Mouse (Mus musculus) liver, postnatal 0 days (tissue): ENCODE results near the gene Camkmt. TPM values are rescaled to one million over a fixed set of nuclear protein-coding genes. Genes with fewer than 3 reads are reported as not detected.

Source experiments
- ATAC-seq: fragments of 200-750 bp; cut with Nextera tagmentation; 2 replicates; pipeline ENCODE4 v1.8.0; 2017; ENCODE audit warnings: mild to moderate bottlenecking, moderate library complexity
- DNase-seq: peaks from one replicate; pipeline ENCODE4 v3.0.0-alpha.2; 2016
- H3K27ac ChIP-seq: fragments of 300-500 bp; sonication (generic); 2 replicates; pipeline ENCODE4 v1.5.1; 2014; ENCODE audit warnings: antibody characterized with exemption, moderate library complexity, mild to moderate bottlenecking, low read depth
- H3K27me3 ChIP-seq: fragments of 300-500 bp; sonication (generic); 2 replicates; pipeline ENCODE4 v1.6.1; 2014; ENCODE audit warnings: low read length, control low read depth, mixed read lengths; ENCODE audit not compliant: insufficient read depth
- H3K36me3 ChIP-seq: fragments of 300-500 bp; sonication (generic); replicated peaks from 2 replicates; pipeline ENCODE4 v1.6.1; 2014; ENCODE audit warnings: mild to moderate bottlenecking, control low read depth, low read length, moderate library complexity, mixed read lengths; ENCODE audit not compliant: insufficient read depth
- H3K4me1 ChIP-seq: fragments of 300-500 bp; sonication (generic); 2 replicates; pipeline ENCODE4 v1.6.1; 2014; ENCODE audit warnings: antibody characterized with exemption, mild to moderate bottlenecking, control low read depth; ENCODE audit not compliant: insufficient read depth
- H3K4me2 ChIP-seq: fragments of 300-500 bp; sonication (generic); 2 replicates; pipeline ENCODE4 v1.6.1; 2014; ENCODE audit warnings: low read depth, mild to moderate bottlenecking, low read length, moderate library complexity, mixed read lengths
- H3K4me3 ChIP-seq: fragments of 300-500 bp; sonication (generic); 2 replicates; pipeline ENCODE4 v1.5.1; 2014; ENCODE audit warnings: low read depth, low read length
- H3K9ac ChIP-seq: fragments of 300-500 bp; sonication (generic); replicated peaks from 2 replicates; pipeline ENCODE4 v1.6.1; 2014; ENCODE audit warnings: mild to moderate bottlenecking, moderate library complexity
- H3K9me3 ChIP-seq: fragments of 300-500 bp; sonication (generic); 2 replicates; pipeline ENCODE4 v1.6.1; 2016; ENCODE audit warnings: mild to moderate bottlenecking, control low read depth, low read length, mixed read lengths
- CTCF ChIP-seq: sonication (generic); IDR thresholded peaks from 2 replicates; pipeline ENCODE4 v1.5.1; 2016; ENCODE audit warnings: antibody characterized with exemption, low read depth
- EP300 ChIP-seq: IDR thresholded peaks from 2 replicates; pipeline ENCODE4 v1.6.1; 2016; ENCODE audit warnings: antibody characterized with exemption, low read depth, mild to moderate bottlenecking
- WGBS: fragments of 180-500 bp; shearing (Covaris S2); extraction: QIAGEN DNeasy Blood & Tissue Kit; methylation state at CpG from one replicate; pipeline ENCODE4 v1.1.7; 2014; ENCODE audit not compliant: insufficient replicate concordance; 5-methylcytosine and 5-hydroxymethylcytosine counted together
- polyA plus RNA-seq: library from polyadenylated mRNA; unstranded; fragments of >200 nt; fragmentation: Nextera tagmentation; extraction: Ambion mirVana; gene quantifications from 2 replicates; pipeline ENCODE4 v1.2.1, GENCODE M21; 2015

The Camkmt gene
- polyA plus RNA-seq, 1 experiment from 2014 or later = 1.4 TPM

DNA sequence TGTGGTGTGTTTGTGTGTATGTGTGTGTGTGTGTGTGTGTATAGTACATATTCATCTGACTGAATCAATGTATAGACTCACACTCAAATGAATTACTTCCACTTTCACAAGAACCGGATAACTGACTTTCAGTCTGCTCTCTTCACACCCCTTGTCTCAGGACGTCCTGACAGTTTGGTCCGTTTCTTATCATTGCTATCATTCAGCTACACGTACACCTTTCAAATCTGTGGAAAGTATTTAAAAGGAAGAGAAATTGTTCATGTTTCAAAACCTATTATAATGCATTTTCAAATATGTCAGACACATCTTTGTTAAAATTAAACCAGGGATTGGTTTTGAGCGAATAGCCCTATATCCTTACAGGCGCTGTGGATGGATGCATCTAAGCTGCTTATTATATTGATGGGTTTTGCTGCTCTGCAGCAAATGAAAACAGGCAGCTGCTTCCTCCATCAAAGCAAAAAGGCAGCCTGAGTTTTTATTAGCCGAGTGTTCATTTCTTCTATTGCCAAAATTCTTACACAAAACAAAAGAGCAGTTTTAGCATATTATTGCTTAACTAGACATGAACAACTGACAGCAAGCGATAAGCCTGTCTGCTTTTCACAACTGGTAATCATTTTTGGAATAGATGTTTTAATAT lies 291.3 kb downstream of the Camkmt start:
- Histone ChIP-seq H3K36me3 (no peaks in the 10 kb centered on the region), H3K4me1 (no peaks in the 10 kb centered on the region), H3K4me3 (no peak overlapping the region), H3K9me3 (no peaks in the 10 kb centered on the region), H3K27me3 (no peaks in the 10 kb centered on the region), H3K27ac (no peak overlapping the region), H3K9ac (no peak overlapping the region), H3K4me2 (no peak overlapping the region)
- 58% methylated on average over 8 of the region's 8 CpGs for WGBS
- no peak for ATAC-seq
- no peak for DNase-seq
- no peak for TF ChIP-seq CTCF
- TF ChIP-seq EP300 = no peak

DNA sequence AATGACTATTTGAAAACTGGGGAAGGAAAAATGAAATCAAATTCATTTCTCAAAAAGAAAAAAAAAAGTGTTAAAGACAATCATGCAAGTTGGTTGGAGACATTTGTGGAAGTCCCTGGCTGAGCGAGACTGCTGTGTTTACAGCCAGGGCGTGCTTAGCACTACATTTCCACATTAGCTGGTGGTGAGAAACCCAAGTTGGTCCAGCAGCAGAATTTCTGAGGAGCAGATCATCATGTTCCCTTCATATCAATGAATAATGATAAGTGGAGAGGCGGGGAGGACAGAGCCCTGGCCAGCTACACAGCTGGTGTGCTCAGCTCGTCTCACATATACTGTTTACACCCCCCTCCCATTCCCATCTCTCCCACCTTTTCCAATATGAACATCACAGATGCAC lies 292.0 kb downstream of the Camkmt start:
- TF ChIP-seq EP300 = no peak
- no peak for TF ChIP-seq CTCF
- no peak for ATAC-seq

DNA sequence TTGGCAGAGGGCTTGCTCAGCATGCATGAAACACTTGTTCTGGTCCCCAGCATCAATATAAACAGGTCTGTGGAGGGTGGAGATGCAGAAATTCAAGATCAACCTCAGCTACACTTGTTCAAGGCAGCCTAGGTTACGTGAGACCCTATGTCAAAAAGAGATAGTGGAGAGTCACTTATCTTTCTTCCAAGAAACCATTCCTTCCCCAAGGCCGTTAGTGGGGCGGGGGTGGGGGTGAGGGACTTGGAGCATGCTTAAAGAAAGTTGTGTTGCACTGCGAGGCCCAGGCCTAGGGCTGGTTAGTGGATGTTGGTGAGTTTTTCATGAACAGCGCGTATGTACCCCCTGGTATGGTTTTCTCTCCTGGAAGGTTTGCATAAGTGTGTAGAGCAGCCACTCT lies 292.6 kb downstream of the Camkmt start:
- H3K9ac ChIP-seq = no peak overlapping the region
- TF ChIP-seq EP300 (no peak), CTCF (no peak)
- no peak overlapping the region for H3K27ac ChIP-seq
- DNase-seq (no peak), ATAC-seq (no peak)
- no peaks in the 10 kb centered on the region for H3K27me3 ChIP-seq
- H3K4me2 ChIP-seq = no peak overlapping the region
- H3K36me3 ChIP-seq = no peaks in the 10 kb centered on the region
- no peak overlapping the region for H3K4me3 ChIP-seq
- H3K9me3 ChIP-seq = no peaks in the 10 kb centered on the region
- WGBS = 66% methylated on average over 6 of the region's 6 CpGs
- no peaks in the 10 kb centered on the region for H3K4me1 ChIP-seq

More for the DNA sequence above, 292.0 kb downstream of the Camkmt start:
- H3K4me3 ChIP-seq = no peak overlapping the region
- no peaks in the 10 kb centered on the region for H3K9me3 ChIP-seq
- H3K27me3 ChIP-seq = no peaks in the 10 kb centered on the region
- 69% methylated on average over 4 of the region's 4 CpGs for WGBS
- H3K27ac ChIP-seq = no peak overlapping the region
- no peaks in the 10 kb centered on the region for H3K4me1 ChIP-seq
- H3K36me3 ChIP-seq = no peaks in the 10 kb centered on the region
- H3K4me2 ChIP-seq = no peak overlapping the region
- no peak for DNase-seq
- H3K9ac ChIP-seq = no peak overlapping the region

DNA sequence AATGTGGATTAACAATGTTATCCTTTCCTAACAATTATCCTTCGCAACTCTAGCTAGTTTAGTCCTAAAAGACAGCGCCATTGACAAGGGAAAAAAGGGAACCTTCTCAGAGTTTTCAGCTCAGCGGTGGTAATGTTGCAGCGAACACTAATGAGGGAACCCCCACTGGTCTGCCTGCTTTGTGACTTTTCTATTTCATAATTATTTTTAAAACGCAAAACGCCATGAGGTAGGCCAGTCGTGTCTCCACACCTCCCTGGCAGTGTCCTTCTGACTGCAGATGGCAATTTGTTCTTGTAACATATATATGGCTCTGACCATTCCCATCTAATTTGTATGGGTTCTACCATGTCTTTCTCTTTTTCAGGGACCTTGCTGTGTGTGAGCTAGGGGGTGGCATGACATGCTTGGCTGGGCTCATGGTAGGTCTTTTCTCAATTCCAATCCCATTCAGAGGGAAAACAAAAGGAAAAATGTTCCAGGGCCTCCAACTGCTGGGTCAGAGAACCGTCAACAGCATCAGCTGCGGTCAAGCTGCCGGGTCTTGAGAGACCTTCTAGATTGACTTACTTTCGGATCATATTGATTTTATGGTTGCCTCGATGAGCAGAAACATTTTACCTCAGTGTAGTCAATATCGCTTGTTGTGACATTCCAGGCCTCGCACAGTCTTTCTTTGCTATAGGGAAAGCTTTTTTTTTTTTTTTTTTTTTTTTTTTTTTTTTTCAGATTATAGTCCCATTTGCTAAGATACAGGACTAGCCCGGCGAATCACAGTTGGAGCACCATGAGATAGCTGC lies 302.9 kb downstream of the Camkmt start:
- no peak for DNase-seq
- 81% methylated on average over 16 of the region's 16 CpGs for WGBS

DNA sequence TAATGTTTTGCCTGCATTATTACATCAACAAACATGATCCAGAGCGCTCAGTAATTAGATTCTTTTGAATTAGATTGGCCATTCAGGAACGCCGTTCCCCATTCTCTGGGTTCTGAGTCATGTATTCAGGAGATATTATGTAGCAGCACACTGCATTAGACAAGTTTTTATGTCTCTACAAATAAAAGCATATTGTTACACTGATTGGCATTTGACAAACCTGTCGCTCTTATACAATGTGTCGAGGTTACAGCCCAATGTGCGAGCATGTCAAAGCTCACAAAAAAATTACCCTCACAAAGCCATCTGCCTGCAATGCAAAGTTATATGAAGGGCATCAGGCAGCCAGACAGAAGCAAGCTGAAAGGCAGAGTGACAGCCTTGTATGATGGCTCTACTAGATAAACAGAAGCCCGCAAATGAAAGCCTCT lies 303.6 kb downstream of the Camkmt start:
- Histone ChIP-seq H3K4me1 (no peaks in the 10 kb centered on the region), H3K9ac (no peak overlapping the region), H3K4me2 (no peak overlapping the region), H3K27me3 (no peaks in the 10 kb centered on the region), H3K27ac (no peak overlapping the region), H3K36me3 (no peaks in the 10 kb centered on the region), H3K9me3 (no peaks in the 10 kb centered on the region), H3K4me3 (no peak overlapping the region)
- TF ChIP-seq EP300 = no peak
- TF ChIP-seq CTCF = no peak
- WGBS = 79% methylated on average over 7 of the region's 7 CpGs
- DNase-seq (no peak), ATAC-seq (no peak)

More for the DNA sequence above, 302.9 kb downstream of the Camkmt start:
- no peak for TF ChIP-seq CTCF
- no peak for TF ChIP-seq EP300
- no peak overlapping the region for H3K4me2 ChIP-seq
- no peak for ATAC-seq
- H3K27me3 ChIP-seq = no peaks in the 10 kb centered on the region
- no peak overlapping the region for H3K4me3 ChIP-seq
- H3K36me3 ChIP-seq = no peaks in the 10 kb centered on the region
- H3K9me3 ChIP-seq = no peaks in the 10 kb centered on the region
- no peak overlapping the region for H3K27ac ChIP-seq
- no peaks in the 10 kb centered on the region for H3K4me1 ChIP-seq
- no peak overlapping the region for H3K9ac ChIP-seq

DNA sequence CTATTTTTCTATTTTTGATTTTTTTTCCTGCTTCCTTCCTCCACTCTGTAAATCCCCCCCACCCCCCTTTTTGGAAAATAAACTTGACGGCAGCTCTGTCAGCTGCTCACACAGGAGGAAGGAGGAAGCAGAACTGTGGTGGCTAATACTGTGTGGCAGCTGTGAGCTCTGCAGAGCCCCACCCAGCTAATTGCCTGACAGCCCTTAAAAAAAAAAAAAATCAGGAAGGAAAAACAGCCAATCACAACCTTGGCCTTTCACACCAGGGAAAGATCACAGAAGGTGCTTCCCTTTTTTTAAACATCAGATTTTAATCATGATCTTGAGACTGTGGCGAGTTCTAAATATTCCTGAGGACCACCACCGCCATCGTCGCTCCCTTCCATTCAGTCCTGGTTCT lies 305.1 kb downstream of the Camkmt start:
- H3K9me3 ChIP-seq = no peaks in the 10 kb centered on the region
- no peaks in the 10 kb centered on the region for H3K27me3 ChIP-seq
- no peaks in the 10 kb centered on the region for H3K4me1 ChIP-seq
- H3K4me2 ChIP-seq = peak overlapping the region; percentile 26; the same call in 1 of the 2 replicates
- no peak for TF ChIP-seq CTCF
- no peak for TF ChIP-seq EP300
- H3K4me3 ChIP-seq = no peak overlapping the region
- no peak overlapping the region for H3K27ac ChIP-seq
- DNase-seq = no peak
- 0 out of 2 replicates have a peak, but pooled peaks have one; percentile 50 for ATAC-seq
- no peak overlapping the region for H3K9ac ChIP-seq
- WGBS = 20% methylated on average over 5 of the region's 5 CpGs
- H3K36me3 ChIP-seq = no peaks in the 10 kb centered on the region
